Mouse (Mus musculus) heart, postnatal 0 days (tissue): ENCODE measurements around the gene Ell2.

Experiments used
- CTCF ChIP-seq: IDR thresholded peaks from 2 replicates; pipeline ENCODE4 v1.5.1; 2016; ENCODE audit warnings: antibody characterized with exemption, control low read depth, low read depth
- EP300 ChIP-seq: IDR thresholded peaks from 2 replicates; pipeline ENCODE4 v1.6.1; 2016; ENCODE audit warnings: antibody characterized with exemption, low read depth

DNA sequence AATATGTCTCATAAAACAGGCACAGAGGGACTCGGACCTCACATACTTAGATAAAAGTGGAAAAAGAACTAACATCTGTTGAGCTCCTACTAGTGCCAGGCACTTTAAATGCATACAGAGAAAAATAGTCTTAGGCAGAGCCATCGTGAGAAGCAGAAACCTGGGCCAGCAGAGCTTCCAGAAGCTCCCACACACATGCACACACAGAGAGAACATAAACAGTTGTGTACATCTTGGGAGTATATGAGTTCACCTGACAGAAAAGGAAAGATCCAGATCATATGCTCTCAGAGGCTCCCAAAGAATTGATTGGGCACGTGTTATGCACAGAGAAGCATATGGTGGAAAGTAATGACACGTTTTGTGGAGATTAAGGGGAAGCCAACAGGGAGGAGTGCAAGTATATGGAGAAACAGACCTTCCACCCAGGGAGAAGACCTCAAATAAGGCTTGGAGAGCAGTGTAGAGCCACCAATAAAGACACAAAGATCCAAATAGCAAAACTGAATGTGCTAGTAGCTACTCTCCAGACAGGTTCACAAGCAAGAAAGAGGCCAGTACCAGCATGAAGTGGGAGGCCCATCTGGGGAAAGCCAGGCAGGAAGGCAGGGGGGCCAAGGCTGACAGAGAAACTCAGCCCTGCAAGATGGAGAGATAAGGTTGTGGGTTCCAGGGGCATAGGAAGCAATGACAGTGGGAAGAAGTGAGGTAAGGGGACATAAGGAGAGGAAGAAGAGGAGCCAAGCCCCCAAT is 2.6 kb downstream of the Ell2 start:
- TF ChIP-seq CTCF (no peak), EP300 (no peak)
